Mouse (Mus musculus) kidney, embryonic 15.5 days (tissue): ENCODE results near the gene Tm7sf2. TPM values are rescaled to one million over a fixed set of nuclear protein-coding genes. Genes with fewer than 3 reads are reported as not detected.

Experiments
- ATAC-seq: fragments of 200-750 bp; cut with Nextera tagmentation; replicated peaks from 2 replicates; pipeline ENCODE4 v1.8.0; 2017; ENCODE audit warnings: moderate TSS enrichment; ENCODE audit not compliant: low FRiP score
- H3K27ac ChIP-seq: fragments of 300-500 bp; sonication (generic); 2 replicates; pipeline ENCODE4 v1.5.1; 2015; ENCODE audit warnings: mild to moderate bottlenecking, inconsistent platforms
- H3K27me3 ChIP-seq: fragments of 300-500 bp; sonication (generic); 2 replicates; pipeline ENCODE4 v1.6.1; 2015; ENCODE audit warnings: inconsistent platforms
- H3K36me3 ChIP-seq: fragments of 300-500 bp; sonication (generic); 2 replicates; pipeline ENCODE4 v1.6.1; 2015; ENCODE audit warnings: inconsistent platforms
- H3K4me1 ChIP-seq: fragments of 300-500 bp; sonication (generic); 2 replicates; pipeline ENCODE4 v1.6.1; 2015; ENCODE audit warnings: inconsistent platforms
- H3K4me2 ChIP-seq: fragments of 300-500 bp; sonication (generic); 2 replicates; pipeline ENCODE4 v1.6.1; 2015; ENCODE audit warnings: moderate library complexity, mild to moderate bottlenecking, inconsistent platforms
- H3K4me3 ChIP-seq: fragments of 300-500 bp; sonication (generic); replicated peaks from 2 replicates; pipeline ENCODE4 v1.5.1; 2015; ENCODE audit warnings: mild to moderate bottlenecking, inconsistent platforms
- H3K9ac ChIP-seq: fragments of 300-500 bp; sonication (generic); 2 replicates; pipeline ENCODE4 v1.6.1; 2015; ENCODE audit warnings: mild to moderate bottlenecking, inconsistent platforms
- H3K9me3 ChIP-seq: fragments of 300-500 bp; sonication (generic); replicated peaks from 2 replicates; pipeline ENCODE4 v1.6.1; 2016; ENCODE audit warnings: inconsistent platforms
- WGBS: fragments of 180-500 bp; shearing (Covaris S2); methylation state at CpG from one replicate; pipeline ENCODE4 v1.1.7; 2015; ENCODE audit warnings: mixed read lengths; 5-methylcytosine and 5-hydroxymethylcytosine counted together
- polyA plus RNA-seq: library from polyadenylated mRNA; unstranded; fragments of >200 nt; fragmentation: Nextera tagmentation; extraction: Ambion mirVana; gene quantifications from 2 replicates; pipeline ENCODE4 v1.2.1, GENCODE M21; 2015

Gene Tm7sf2
- polyA plus RNA-seq, 1 experiment from 2014 or later: 24.9 TPM

GRCm38 (mm10) chr19:6030520-6031280 lies 37.5 kb downstream of the Tm7sf2 start:
- Histone ChIP-seq H3K36me3 (no peaks in the 10 kb centered on the region), H3K9ac (no peak overlapping the region), H3K27ac (no peak overlapping the region), H3K4me3 (no peak overlapping the region), H3K4me1 (no peaks in the 10 kb centered on the region), H3K9me3 (no peaks in the 10 kb centered on the region), H3K4me2 (no peak overlapping the region), H3K27me3 (no peaks in the 10 kb centered on the region)
- WGBS: 75% methylated on average over 14 of the region's 14 CpGs
- no peak for ATAC-seq

GRCm38 (mm10) chr19:6029426-6029825 lies 38.7 kb downstream of the Tm7sf2 start:
- H3K36me3 ChIP-seq: no peaks in the 10 kb centered on the region
- H3K4me1 ChIP-seq: no peaks in the 10 kb centered on the region
- no peak for ATAC-seq
- no peak overlapping the region for H3K4me3 ChIP-seq
- no peak overlapping the region for H3K9ac ChIP-seq
- no peaks in the 10 kb centered on the region for H3K27me3 ChIP-seq
- WGBS: 84% methylated on average over 9 of the region's 9 CpGs
- H3K4me2 ChIP-seq: no peak overlapping the region
- no peak overlapping the region for H3K27ac ChIP-seq
- H3K9me3 ChIP-seq: no peaks in the 10 kb centered on the region

GRCm38 (mm10) chr19:6028991-6029390 lies 39.2 kb downstream of the Tm7sf2 start:
- no peaks in the 10 kb centered on the region for H3K36me3 ChIP-seq
- H3K9ac ChIP-seq: no peak overlapping the region
- H3K4me3 ChIP-seq: no peak overlapping the region
- WGBS: 83% methylated on average over 6 of the region's 6 CpGs
- no peak for ATAC-seq
- H3K4me2 ChIP-seq: no peak overlapping the region
- H3K4me1 ChIP-seq: no peaks in the 10 kb centered on the region
- H3K27me3 ChIP-seq: no peaks in the 10 kb centered on the region
- H3K27ac ChIP-seq: no peak overlapping the region
- no peaks in the 10 kb centered on the region for H3K9me3 ChIP-seq

GRCm38 (mm10) chr19:6023930-6024329 lies 44.2 kb downstream of the Tm7sf2 start:
- no peak overlapping the region for H3K27ac ChIP-seq
- no peaks in the 10 kb centered on the region for H3K27me3 ChIP-seq
- no peak overlapping the region for H3K4me2 ChIP-seq
- no peak for ATAC-seq
- H3K9ac ChIP-seq: no peak overlapping the region
- no peak overlapping the region for H3K4me3 ChIP-seq
- H3K9me3 ChIP-seq: no peaks in the 10 kb centered on the region
- 84% methylated on average over 7 of the region's 7 CpGs for WGBS
- no peaks in the 10 kb centered on the region for H3K36me3 ChIP-seq
- H3K4me1 ChIP-seq: no peaks in the 10 kb centered on the region

GRCm38 (mm10) chr19:6023059-6023458 lies 45.1 kb downstream of the Tm7sf2 start:
- Histone ChIP-seq H3K27ac (no peak overlapping the region), H3K36me3 (no peaks in the 10 kb centered on the region), H3K9ac (no peak overlapping the region), H3K4me2 (no peak overlapping the region), H3K27me3 (no peaks in the 10 kb centered on the region), H3K4me3 (no peak overlapping the region), H3K9me3 (no peaks in the 10 kb centered on the region), H3K4me1 (0 out of 2 replicates have a peak, but pooled peaks cover under 1% of the 10 kb centered on the region)
- 44% methylated on average over 8 of the region's 8 CpGs for WGBS
- no peak for ATAC-seq

GRCm38 (mm10) chr19:6020276-6020675 lies 47.9 kb downstream of the Tm7sf2 start:
- ATAC-seq: no peak
- WGBS: 70% methylated on average over 3 of the region's 3 CpGs
- peaks cover 20% of the 10 kb centered on the region for H3K4me1 ChIP-seq
- H3K4me3 ChIP-seq: no peak overlapping the region
- H3K9me3 ChIP-seq: no peaks in the 10 kb centered on the region
- H3K36me3 ChIP-seq: no peaks in the 10 kb centered on the region
- H3K9ac ChIP-seq: no peak overlapping the region
- no peak overlapping the region for H3K4me2 ChIP-seq
- H3K27me3 ChIP-seq: no peaks in the 10 kb centered on the region
- H3K27ac ChIP-seq: no peak overlapping the region

GRCm38 (mm10) chr19:6018142-6019089 lies 49.8 kb downstream of the Tm7sf2 start:
- H3K9ac ChIP-seq: no peak overlapping the region
- WGBS: 32% methylated on average over 15 of the region's 15 CpGs
- no peaks in the 10 kb centered on the region for H3K27me3 ChIP-seq
- peaks cover 38% of the 10 kb centered on the region for H3K4me1 ChIP-seq
- H3K9me3 ChIP-seq: no peaks in the 10 kb centered on the region
- no peaks in the 10 kb centered on the region for H3K36me3 ChIP-seq
- ATAC-seq: no peak
- no peak overlapping the region for H3K4me2 ChIP-seq
- H3K4me3 ChIP-seq: no peak overlapping the region
- no peak overlapping the region for H3K27ac ChIP-seq

- peaks cover 43% of the 10 kb centered on the region for H3K4me1 ChIP-seq
- 48% methylated on average over 7 of the region's 7 CpGs for WGBS
- peak overlapping the region; percentile 58; the same call in 1 of the 2 replicates for H3K4me3 ChIP-seq
- H3K9ac ChIP-seq: no peak overlapping the region
- no peaks in the 10 kb centered on the region for H3K36me3 ChIP-seq
- H3K9me3 ChIP-seq: no peaks in the 10 kb centered on the region
- no peak for ATAC-seq
- peak overlapping the region; percentile 93 for H3K4me2 ChIP-seq
- no peaks in the 10 kb centered on the region for H3K27me3 ChIP-seq
- H3K27ac ChIP-seq: no peak overlapping the region
Observed at GRCm38 (mm10) chr19:6016532-6016931, 51.6 kb downstream of the Tm7sf2 start.

- peak; percentile 82 for ATAC-seq
- Histone ChIP-seq H3K36me3 (no peaks in the 10 kb centered on the region), H3K9ac (peak within 1 kb of the TSS; percentile 55), H3K27ac (peak within 1 kb of the TSS; percentile 80), H3K9me3 (no peaks in the 10 kb centered on the region), H3K4me2 (peak within 1 kb of the TSS; percentile 93), H3K4me3 (peak within 1 kb of the TSS; percentile 58), H3K27me3 (no peaks in the 10 kb centered on the region), H3K4me1 (peaks cover 45% of the 10 kb centered on the region)
- 2% methylated on average over 40 of the region's 40 CpGs for WGBS
Observed at GRCm38 (mm10) chr19:6015511-6016315, 52.5 kb downstream of the Tm7sf2 start, which contains the start of gene Capn1. TSS of gene Capn1 (minus strand) at chr19:6015897.

GRCm38 (mm10) chr19:6014991-6015510 lies 53.1 kb downstream of the Tm7sf2 start:
- Histone ChIP-seq H3K27me3 (no peaks in the 10 kb centered on the region), H3K36me3 (no peaks in the 10 kb centered on the region), H3K4me3 (peak overlapping the region; percentile 58), H3K4me1 (peaks cover 46% of the 10 kb centered on the region), H3K9me3 (no peaks in the 10 kb centered on the region), H3K9ac (peak overlapping the region; percentile 55), H3K27ac (peak overlapping the region; percentile 80), H3K4me2 (peak overlapping the region; percentile 93)
- ATAC-seq: peak; percentile 81
- WGBS: 2% methylated on average over 18 of the region's 18 CpGs

- Histone ChIP-seq H3K27me3 (no peaks in the 10 kb centered on the region), H3K9ac (no peak overlapping the region), H3K9me3 (no peaks in the 10 kb centered on the region), H3K4me2 (peak overlapping the region; percentile 93; the same call in 1 of the 2 replicates), H3K4me3 (no peak overlapping the region), H3K27ac (no peak overlapping the region), H3K4me1 (peaks cover 46% of the 10 kb centered on the region), H3K36me3 (peaks cover 1% of the 10 kb centered on the region; the same call in 1 of the 2 replicates)
- ATAC-seq: no peak
- WGBS: 90% methylated on average over 10 of the region's 10 CpGs
Observed at GRCm38 (mm10) chr19:6013691-6014090, 54.5 kb downstream of the Tm7sf2 start.
